Mouse (Mus musculus) gastrocnemius, postnatal 10 days (tissue): ENCODE data around the gene Qrich2. TPM values are rescaled to one million over a fixed set of nuclear protein-coding genes. Genes with fewer than 3 reads are reported as not detected.
"Not testable (repeated sequence)": the region's sequence is repeated elsewhere in the genome, so short reads cannot be mapped to it uniquely, and the experiment has no call there.

Source experiments
- DNase-seq: peaks from one replicate; pipeline ENCODE4 v3.0.0; 2021; ENCODE audit warnings: mixed read lengths
- long read RNA-seq, 2 experiments: library from polyadenylated mRNA; stranded (forward); transcript quantifications; one replicate each; pipeline ENCODE4 v2.0.0; 2021
- total RNA-seq, 2 experiments: library from RNA; stranded (reverse); gene quantifications; 2 replicates each; pipeline ENCODE4 v1.2.3; 2021

Gene Qrich2
- total RNA-seq = not detected
- long read RNA-seq, experiment 1 = 0 reads
- long read RNA-seq, experiment 2 = 0 reads

- DNase-seq = no peak
Observed at GRCm38 (mm10) chr11:116466141-116466540, at the start of gene Qrich2. TSS of gene Qrich2 (minus strand) at chr11:116466241.

- DNase-seq = no peak
Observed at GRCm38 (mm10) chr11:116515330-116516020, 49.4 kb upstream of the Qrich2 start.

- DNase-seq = no peak
Observed at GRCm38 (mm10) chr11:116513531-116514038, 47.5 kb upstream of the Qrich2 start.

DNA sequence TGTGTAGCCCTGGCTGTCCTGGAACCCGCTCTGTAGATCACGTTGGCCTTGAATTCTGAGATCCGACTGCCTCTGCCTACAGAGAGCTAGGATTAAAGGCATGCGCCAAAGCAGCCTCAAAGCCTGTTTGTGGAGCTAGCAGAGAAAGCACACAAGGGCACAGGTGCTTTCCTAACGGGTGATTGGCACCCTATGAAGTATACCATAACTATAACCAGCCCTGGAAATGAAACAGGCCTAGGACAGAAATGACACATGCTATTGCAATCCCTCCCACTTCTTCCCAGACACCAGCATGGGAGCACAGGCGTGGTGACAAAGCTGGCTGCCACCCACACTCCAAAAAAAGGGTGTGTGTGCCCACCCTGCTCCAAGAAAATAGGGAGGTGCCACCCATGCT lies 46.9 kb upstream of the Qrich2 start:
- DNase-seq = no peak

DNA sequence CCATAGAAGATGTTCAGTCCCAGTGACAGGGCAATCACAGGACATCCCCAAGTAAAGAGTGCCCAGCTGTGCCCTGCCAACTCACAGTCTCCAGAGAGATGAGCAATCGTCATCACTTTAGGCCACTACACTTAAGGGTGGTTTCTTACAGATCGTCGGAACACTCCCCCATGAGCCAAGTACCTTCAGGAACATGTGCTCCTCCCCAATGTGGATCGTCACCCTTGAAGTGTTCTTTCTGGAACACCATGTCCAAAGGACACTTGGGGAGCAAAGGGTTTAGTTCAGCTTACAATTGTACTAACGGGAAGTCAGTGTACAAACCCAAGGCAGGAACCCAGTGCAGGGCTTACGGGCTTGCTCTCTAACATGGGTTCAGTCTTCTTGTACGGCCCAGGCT lies 46.1 kb upstream of the Qrich2 start:
- DNase-seq = no peak

DNA sequence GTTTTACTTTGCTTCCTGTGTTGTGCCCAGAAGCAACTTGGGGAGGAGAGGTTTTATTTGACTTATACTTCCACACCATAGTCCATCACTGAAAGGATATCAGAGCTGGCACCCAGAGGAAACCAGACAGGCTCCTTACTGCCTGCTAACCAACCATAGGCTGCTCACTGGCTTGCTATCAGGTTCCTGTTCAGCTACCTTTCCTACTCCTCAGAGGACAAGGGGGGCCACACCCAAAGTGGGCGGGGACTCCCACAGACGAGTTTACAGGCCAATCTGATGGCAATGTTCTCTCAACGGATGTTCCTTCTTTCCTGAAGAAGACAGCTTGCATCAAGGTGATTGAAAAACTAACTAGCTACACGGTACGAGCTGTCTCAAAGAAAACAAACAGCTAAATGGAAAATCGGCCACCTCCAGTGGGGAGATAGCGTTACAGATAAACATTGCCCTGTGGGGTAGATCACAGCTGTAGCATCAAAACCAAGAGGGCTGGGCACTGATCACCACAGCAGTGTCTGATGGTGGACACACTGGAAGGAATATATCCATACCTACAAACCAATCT lies 45.3 kb upstream of the Qrich2 start:
- no peak for DNase-seq

DNA sequence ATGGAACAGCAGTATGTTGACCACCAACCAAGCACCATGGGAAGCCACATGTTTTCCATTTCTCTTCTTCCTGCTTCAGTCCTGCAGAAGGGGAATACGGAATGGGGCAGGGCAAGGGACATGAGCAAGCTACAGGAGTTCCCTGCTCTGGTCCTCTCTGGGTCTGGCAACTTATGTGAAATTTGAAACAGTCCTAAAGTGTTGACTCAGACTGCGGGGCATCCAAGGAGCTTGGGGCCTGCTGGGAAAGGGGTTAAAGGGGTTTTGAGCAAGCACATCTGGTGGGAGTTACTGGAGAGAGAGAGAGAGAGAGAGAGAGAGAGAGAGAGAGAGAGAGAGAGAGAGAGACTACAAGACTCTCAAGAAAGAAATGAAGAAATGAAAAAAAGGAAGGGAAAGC lies 42.6 kb upstream of the Qrich2 start:
- no peak for DNase-seq

DNA sequence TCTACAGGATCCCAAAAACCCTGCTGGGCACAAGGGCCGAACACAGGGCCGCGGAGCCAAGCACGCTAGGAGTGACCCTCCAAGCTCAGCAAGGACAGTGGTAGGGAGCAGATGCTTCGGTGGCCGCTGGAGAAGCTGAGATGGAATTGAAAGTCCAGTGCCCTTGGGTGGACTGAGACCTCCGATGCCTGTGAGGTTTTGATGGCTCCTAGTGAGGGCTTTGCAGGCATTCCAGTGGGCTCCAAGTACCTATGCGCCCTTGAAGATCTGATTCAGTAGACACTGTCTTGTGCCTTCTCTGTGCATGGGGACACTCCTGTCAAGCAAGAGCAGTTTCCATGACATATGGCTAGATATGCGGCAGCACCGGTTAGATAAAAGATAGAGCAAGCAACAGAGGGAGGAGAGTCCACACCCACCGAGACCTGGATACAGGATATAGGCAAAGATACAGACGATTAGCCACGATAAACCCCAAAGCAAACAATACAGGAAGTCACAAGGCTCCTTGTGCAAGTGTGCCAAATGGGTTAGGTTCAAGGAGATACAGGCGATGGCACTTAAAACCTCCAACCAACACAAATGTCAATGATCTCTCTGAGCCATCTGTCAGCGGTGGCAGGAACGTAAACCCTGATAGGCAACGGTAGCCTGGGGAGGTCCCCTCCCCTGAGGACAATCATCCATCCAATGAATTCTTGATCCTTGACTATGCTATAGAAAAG lies 40.3 kb upstream of the Qrich2 start:
- DNase-seq = no peak

GRCm38 (mm10) chr11:116505573-116505972 lies 39.5 kb upstream of the Qrich2 start:
- DNase-seq = no peak

DNA sequence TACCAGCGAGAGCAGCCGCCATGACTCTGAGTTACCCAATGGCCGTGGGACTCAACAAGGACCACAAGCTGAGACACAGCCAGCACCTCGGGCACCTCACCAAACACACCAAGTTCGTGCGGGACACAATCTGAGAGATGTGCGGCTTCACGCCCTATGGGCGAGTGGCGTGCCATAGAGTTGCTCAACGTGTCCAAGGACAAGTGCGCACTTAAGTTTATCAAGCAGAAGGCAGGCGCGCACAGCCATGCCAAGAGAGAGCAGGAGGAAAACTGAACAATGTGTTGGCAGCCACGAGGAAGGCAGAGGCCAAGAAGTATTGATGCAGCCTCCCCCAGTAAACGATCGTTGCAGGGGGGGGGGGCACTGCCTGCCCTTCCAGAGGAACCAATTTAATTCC lies 38.5 kb upstream of the Qrich2 start:
- DNase-seq = no peak

- DNase-seq = peak; percentile 22
Observed at GRCm38 (mm10) chr11:116501005-116501746, 35.1 kb upstream of the Qrich2 start.

DNA sequence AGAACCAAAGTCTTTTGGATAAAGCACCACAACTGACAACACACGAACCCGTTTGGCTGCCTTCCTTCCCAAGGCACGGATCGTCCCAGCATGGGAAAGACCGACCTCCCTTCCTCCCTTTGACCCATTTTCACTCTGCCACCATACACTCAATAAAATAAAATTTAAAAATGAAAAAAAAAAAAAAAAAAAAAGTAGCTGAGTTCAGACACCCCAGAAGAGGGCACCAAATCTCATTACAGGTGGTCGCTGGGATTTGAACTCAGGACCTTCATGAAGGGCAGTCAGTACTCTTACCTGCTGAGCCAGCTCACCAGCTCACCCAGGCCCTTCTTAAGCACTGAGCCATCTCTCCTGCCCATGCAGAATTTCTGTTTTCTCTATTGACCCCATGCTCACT lies 33.0 kb upstream of the Qrich2 start:
- DNase-seq = no peak

- no peak for DNase-seq
Observed at GRCm38 (mm10) chr11:116498596-116498995, 32.6 kb upstream of the Qrich2 start.

GRCm38 (mm10) chr11:116497313-116497712 lies 31.3 kb upstream of the Qrich2 start:
- no peak for DNase-seq

- DNase-seq = peak; percentile 65
Observed at GRCm38 (mm10) chr11:116494474-116495174, 28.6 kb upstream of the Qrich2 start.

- peak; percentile 48 for DNase-seq
Observed at GRCm38 (mm10) chr11:116493795-116494252, 27.8 kb upstream of the Qrich2 start, which contains the start of gene Prpsap1. TSS of gene Prpsap1 (minus strand) at chr11:116494202.

GRCm38 (mm10) chr11:116493191-116493590 lies 27.1 kb upstream of the Qrich2 start:
- no peak for DNase-seq

- DNase-seq = not testable (repeated sequence)
Observed at GRCm38 (mm10) chr11:116492507-116492906, 26.5 kb upstream of the Qrich2 start.

- DNase-seq = no peak
Observed at GRCm38 (mm10) chr11:116491338-116491737, 25.3 kb upstream of the Qrich2 start.

GRCm38 (mm10) chr11:116490232-116491107 lies 24.4 kb upstream of the Qrich2 start:
- peak; percentile 89 for DNase-seq
